Mouse (Mus musculus) forebrain, postnatal 0 days (tissue): ENCODE data around the gene Zfp846. TPM values are rescaled to one million over a fixed set of nuclear protein-coding genes. Genes with fewer than 3 reads are reported as not detected.
A peak's percentile ranks its signal among the peaks of the same experiment; 100 is the strongest.
"Not testable (repeated sequence)": the region's sequence is repeated elsewhere in the genome, so short reads cannot be mapped to it uniquely, and the experiment has no call there.

Source experiments
- ATAC-seq: fragments of 200-750 bp; cut with Nextera tagmentation; 2 replicates; pipeline ENCODE4 v1.8.0; 2017; ENCODE audit warnings: mild to moderate bottlenecking, moderate library complexity
- DNase-seq: peaks from one replicate; pipeline ENCODE4 v3.0.0-alpha.2; 2015
- H3K27ac ChIP-seq: fragments of 300-500 bp; sonication (generic); 2 replicates; pipeline ENCODE4 v1.5.1; 2014; ENCODE audit warnings: low read depth, mild to moderate bottlenecking, antibody characterized with exemption, low read length, moderate library complexity, mixed read lengths
- H3K27me3 ChIP-seq: fragments of 300-500 bp; sonication (generic); 2 replicates; pipeline ENCODE4 v1.6.1; 2014; ENCODE audit warnings: mild to moderate bottlenecking, low read length, mixed read lengths; ENCODE audit not compliant: insufficient read depth
- H3K36me3 ChIP-seq: fragments of 300-500 bp; sonication (generic); 2 replicates; pipeline ENCODE4 v1.6.1; 2014; ENCODE audit warnings: mild to moderate bottlenecking, moderate library complexity; ENCODE audit not compliant: insufficient read depth
- H3K4me1 ChIP-seq: fragments of 300-500 bp; sonication (generic); 2 replicates; pipeline ENCODE4 v1.6.1; 2014; ENCODE audit warnings: antibody characterized with exemption; ENCODE audit not compliant: insufficient read depth
- H3K4me2 ChIP-seq: fragments of 300-500 bp; sonication (generic); 2 replicates; pipeline ENCODE4 v1.6.1; 2014; ENCODE audit warnings: low read depth, mild to moderate bottlenecking, moderate library complexity
- H3K4me3 ChIP-seq: fragments of 300-500 bp; sonication (generic); 2 replicates; pipeline ENCODE4 v1.5.1; 2014; ENCODE audit warnings: low read depth, low read length, mixed read lengths
- H3K9ac ChIP-seq: fragments of 300-500 bp; sonication (generic); 2 replicates; pipeline ENCODE4 v1.6.1; 2014; ENCODE audit warnings: mild to moderate bottlenecking
- H3K9me3 ChIP-seq: fragments of 300-500 bp; sonication (generic); 2 replicates; pipeline ENCODE4 v1.6.1; 2016; ENCODE audit warnings: low read length
- CTCF ChIP-seq: sonication (generic); IDR thresholded peaks from 2 replicates; pipeline ENCODE4 v1.5.1; 2016; ENCODE audit warnings: antibody characterized with exemption, control low read depth, low read depth
- whole genome bisulfite sequencing: fragments of 180-500 bp; shearing (Covaris S2); extraction: QIAGEN DNeasy Blood & Tissue Kit; methylation state at CpG from one replicate; pipeline ENCODE4 v1.1.7; 2014; 5-methylcytosine and 5-hydroxymethylcytosine counted together
- polyA plus RNA-seq: library from polyadenylated mRNA; unstranded; fragments of >200 nt; fragmentation: Nextera tagmentation; extraction: Ambion mirVana; gene quantifications from 2 replicates; pipeline ENCODE4 v1.2.1, GENCODE M21; 2015
- total RNA-seq: library from RNA; depleted of rRNA; stranded (reverse); fragments of >200 nt; gene quantifications from 2 replicates; pipeline ENCODE4 v1.2.3, GENCODE M21; 2014

The Zfp846 gene
- total and polyA plus RNA-seq, 2 experiments from 2014 or later = 38.4 to 38.9 TPM

- H3K9me3 ChIP-seq = no peaks in the 10 kb centered on the region
Measured at GRCm38 (mm10) chr9:20552698-20553097, 28.4 kb upstream of the Zfp846 start.

GRCm38 (mm10) chr9:20562177-20562576 is 18.9 kb upstream of the Zfp846 start:
- TF ChIP-seq CTCF = no peak
- no peaks in the 10 kb centered on the region for H3K9me3 ChIP-seq
- no peaks in the 10 kb centered on the region for H3K36me3 ChIP-seq
- WGBS = 83% methylated on average over 5 of the region's 5 CpGs
- no peak overlapping the region for H3K27ac ChIP-seq
- H3K4me1 ChIP-seq = no peaks in the 10 kb centered on the region
- no peak for ATAC-seq
- no peak overlapping the region for H3K9ac ChIP-seq
- no peaks in the 10 kb centered on the region for H3K27me3 ChIP-seq
- no peak overlapping the region for H3K4me2 ChIP-seq
- no peak overlapping the region for H3K4me3 ChIP-seq
- DNase-seq = no peak

More at GRCm38 (mm10) chr9:20552698-20553097, 28.4 kb upstream of the Zfp846 start:
- Histone ChIP-seq H3K4me3 (no peak overlapping the region), H3K9ac (no peak overlapping the region), H3K4me1 (no peaks in the 10 kb centered on the region), H3K27ac (no peak overlapping the region), H3K27me3 (no peaks in the 10 kb centered on the region), H3K4me2 (no peak overlapping the region), H3K36me3 (no peaks in the 10 kb centered on the region)
- WGBS = 88% methylated on average over 1 of the region's 1 CpGs
- TF ChIP-seq CTCF = no peak
- DNase-seq (no peak), ATAC-seq (no peak)

GRCm38 (mm10) chr9:20565326-20566030 is 15.6 kb upstream of the Zfp846 start:
- 77% methylated on average over 3 of the region's 3 CpGs for WGBS
- not testable (repeated sequence) for H3K4me2 ChIP-seq, H3K9me3 ChIP-seq, H3K27ac ChIP-seq, H3K27me3 ChIP-seq, H3K4me1 ChIP-seq, H3K4me3 ChIP-seq, H3K36me3 ChIP-seq, H3K9ac ChIP-seq, DNase-seq, ATAC-seq

GRCm38 (mm10) chr9:20571060-20571459 is 10.0 kb upstream of the Zfp846 start:
- ATAC-seq = no peak
- H3K36me3 ChIP-seq = no peaks in the 10 kb centered on the region
- H3K4me1 ChIP-seq = no peaks in the 10 kb centered on the region
- no peak for DNase-seq
- H3K4me2 ChIP-seq = no peak overlapping the region
- H3K27ac ChIP-seq = no peak overlapping the region
- TF ChIP-seq CTCF = no peak
- no peak overlapping the region for H3K9ac ChIP-seq
- peaks cover 12% of the 10 kb centered on the region; the same call in 1 of the 2 replicates for H3K27me3 ChIP-seq
- no peak overlapping the region for H3K4me3 ChIP-seq
- no peaks in the 10 kb centered on the region for H3K9me3 ChIP-seq

GRCm38 (mm10) chr9:20576591-20576990 is 4.5 kb upstream of the Zfp846 start:
- ATAC-seq (no peak), DNase-seq (no peak)
- Histone ChIP-seq H3K27me3 (peaks cover 24% of the 10 kb centered on the region), H3K4me2 (no peak overlapping the region), H3K4me3 (no peak overlapping the region), H3K9ac (no peak overlapping the region), H3K36me3 (no peaks in the 10 kb centered on the region), H3K4me1 (no peaks in the 10 kb centered on the region), H3K27ac (no peak overlapping the region), H3K9me3 (no peaks in the 10 kb centered on the region)
- WGBS = 83% methylated on average over 2 of the region's 2 CpGs
- no peak for TF ChIP-seq CTCF

- no peak for DNase-seq
Measured at GRCm38 (mm10) chr9:20601270-20601669, 20.2 kb downstream of the Zfp846 start.

GRCm38 (mm10) chr9:20606269-20606668 is 25.2 kb downstream of the Zfp846 start:
- Histone ChIP-seq H3K9me3 (no peaks in the 10 kb centered on the region), H3K4me3 (peak overlapping the region; percentile 59), H3K36me3 (peaks cover 11% of the 10 kb centered on the region), H3K4me1 (0 out of 2 replicates have a peak, but pooled peaks cover 6% of the 10 kb centered on the region), H3K27ac (no peak overlapping the region), H3K9ac (no peak overlapping the region), H3K4me2 (peak overlapping the region; percentile 71; the same call in 1 of the 2 replicates), H3K27me3 (no peaks in the 10 kb centered on the region)
- ATAC-seq (no peak), DNase-seq (no peak)
- no peak for TF ChIP-seq CTCF
- 97% methylated on average over 1 of the region's 1 CpGs for WGBS

More at GRCm38 (mm10) chr9:20601270-20601669, 20.2 kb downstream of the Zfp846 start:
- ATAC-seq = no peak
- Histone ChIP-seq H3K4me1 (0 out of 2 replicates have a peak, but pooled peaks cover under 1% of the 10 kb centered on the region), H3K27ac (no peak overlapping the region), H3K9me3 (no peaks in the 10 kb centered on the region), H3K4me2 (no peak overlapping the region), H3K4me3 (no peak overlapping the region), H3K27me3 (no peaks in the 10 kb centered on the region), H3K9ac (no peak overlapping the region), H3K36me3 (peaks cover 25% of the 10 kb centered on the region)
- TF ChIP-seq CTCF = no peak
- 81% methylated on average over 6 of the region's 6 CpGs for WGBS
